Mouse (Mus musculus) lung, embryonic 14.5 days (tissue): ENCODE measurements around the gene Tex44. TPM values are rescaled to one million over a fixed set of nuclear protein-coding genes. Genes with fewer than 3 reads are reported as not detected.

Source experiments
- ATAC-seq: fragments of 200-750 bp; cut with Nextera tagmentation; 2 replicates; pipeline ENCODE4 v1.8.0; 2017; ENCODE audit warnings: mild to moderate bottlenecking, moderate TSS enrichment, moderate library complexity; ENCODE audit not compliant: insufficient read depth
- DNase-seq: peaks from one replicate; pipeline ENCODE4 v3.0.0-alpha.2; 2015
- H3K27ac ChIP-seq: fragments of 300-500 bp; sonication (generic); 2 replicates; pipeline ENCODE4 v1.5.1; 2014; ENCODE audit warnings: low read depth, mild to moderate bottlenecking, moderate library complexity
- H3K27me3 ChIP-seq: fragments of 300-500 bp; sonication (generic); 2 replicates; pipeline ENCODE4 v1.6.1; 2014; ENCODE audit warnings: low read length, control low read depth; ENCODE audit not compliant: insufficient read depth
- H3K36me3 ChIP-seq: fragments of 300-500 bp; sonication (generic); 2 replicates; pipeline ENCODE4 v1.6.1; 2014; ENCODE audit warnings: control low read depth; ENCODE audit not compliant: insufficient read depth
- H3K4me1 ChIP-seq: fragments of 300-500 bp; sonication (generic); 2 replicates; pipeline ENCODE4 v1.6.1; 2014; ENCODE audit warnings: antibody characterized with exemption, control low read depth; ENCODE audit not compliant: insufficient read depth
- H3K4me2 ChIP-seq: fragments of 300-500 bp; sonication (generic); 2 replicates; pipeline ENCODE4 v1.6.1; 2014; ENCODE audit warnings: mild to moderate bottlenecking
- H3K4me3 ChIP-seq: fragments of 300-500 bp; sonication (generic); 2 replicates; pipeline ENCODE4 v1.5.1; 2014; ENCODE audit warnings: low read depth, low read length
- H3K9ac ChIP-seq: fragments of 300-500 bp; sonication (generic); 2 replicates; pipeline ENCODE4 v1.6.1; 2014
- H3K9me3 ChIP-seq: fragments of 300-500 bp; sonication (generic); 2 replicates; pipeline ENCODE4 v1.6.1; 2016; ENCODE audit warnings: low read depth, low read length, control low read depth
- CTCF ChIP-seq: IDR thresholded peaks from 2 replicates; pipeline ENCODE4 v1.5.1; 2016; ENCODE audit warnings: antibody characterized with exemption, low read depth
- WGBS: fragments of 180-500 bp; shearing (Covaris S2); extraction: QIAGEN DNeasy Blood & Tissue Kit; methylation state at CpG from one replicate; pipeline ENCODE4 v1.1.7; 2014; 5-methylcytosine and 5-hydroxymethylcytosine counted together
- polyA plus RNA-seq: library from polyadenylated mRNA; unstranded; fragments of >200 nt; fragmentation: Nextera tagmentation; extraction: Ambion mirVana; gene quantifications from 2 replicates; pipeline ENCODE4 v1.2.1, GENCODE M21; 2014

The Tex44 gene
- polyA plus RNA-seq, 1 experiment from 2014 or later, result not detected

GRCm38 (mm10) chr1:86473109-86473760, 47.1 kb downstream of the Tex44 start:
- ATAC-seq (no peak), DNase-seq (peak; percentile 4)
- Histone ChIP-seq H3K27ac (peak overlapping the region; percentile 96), H3K4me2 (peak overlapping the region; percentile 56; the same call in 1 of the 2 replicates), H3K4me1 (peaks cover 13% of the 10 kb centered on the region), H3K4me3 (no peak overlapping the region), H3K9me3 (no peaks in the 10 kb centered on the region), H3K9ac (peak overlapping the region; percentile 55; the same call in 1 of the 2 replicates), H3K27me3 (no peaks in the 10 kb centered on the region), H3K36me3 (no peaks in the 10 kb centered on the region)
- WGBS, result 91% methylated on average over 18 of the region's 18 CpGs
- no peak for TF ChIP-seq CTCF

Other genes with a start within 250 kb of the Tex44 start
- gene B3gnt7, start 123.5 kb upstream of the Tex44 start, polyA plus RNA-seq, result 7.2 and 7.5 TPM in 2 replicates
- 391 and 408 TPM in 2 replicates for gene Ncl, start 66.9 kb upstream of the Tex44 start, polyA plus RNA-seq
- gene Nmur1, start 101 bp upstream of the Tex44 start, polyA plus RNA-seq, result not detected in 2 replicates
- gene Ptma, start 100.4 kb downstream of the Tex44 start, polyA plus RNA-seq, result 3,453 and 3,547 TPM in 2 replicates
- 57.6 and 58.5 TPM in 2 replicates for gene Pde6d, start 156.3 kb downstream of the Tex44 start, polyA plus RNA-seq
- 37.6 and 38.0 TPM in 2 replicates for gene Cops7b, start 156.6 kb downstream of the Tex44 start, polyA plus RNA-seq
- gene Nppc, start 244.2 kb downstream of the Tex44 start, polyA plus RNA-seq, result 0.29 TPM in 1 of 2 replicates, not detected in the other